Comparison of ENCODE assay signal across 10 mouse cellular contexts in genomic region chr10:122717754-122718415, GRCm38 (mm10). TPM values are rescaled to one million over a fixed set of nuclear protein-coding genes. Genes with fewer than 3 reads are reported as not detected.
DNase-seq lines count a peak whose midpoint lies in the region; ATAC-seq lines count a peak whose summit lies in the region.
"Had no signal": no experiment of that assay in that cellular context is flagged by ENCODE, and none has a peak within 500 bp of the region (broad histone marks: within the 10 kb centered on the region; RNA-seq: fewer than 3 reads in every experiment).

No protein-coding gene starts in this region.

- no peaks in the 10 kb centered on the region for H3K36me3 ChIP-seq in midbrain, embryonic 16.5 days (ENCODE audit: control insufficient read depth, insufficient read depth, low read length)
- no peaks in the 10 kb centered on the region for H3K36me3 ChIP-seq in heart, embryonic 12.5 days
- H3K36me3 ChIP-seq: embryonic facial prominence, embryonic 12.5 days had no signal

- no peak overlapping the region for H3K4me3 ChIP-seq in midbrain, embryonic 16.5 days (ENCODE audit: low read depth, low read length)
- H3K4me3 ChIP-seq in heart, embryonic 12.5 days = no peak overlapping the region
- H3K4me3 ChIP-seq: embryonic facial prominence, embryonic 12.5 days had no signal

- peaks cover 22% of the 10 kb centered on the region for H3K4me1 ChIP-seq in midbrain, embryonic 16.5 days (ENCODE audit: control insufficient read depth, insufficient read depth, low read length)
- peaks cover 21% of the 10 kb centered on the region for H3K4me1 ChIP-seq in heart, embryonic 12.5 days (replicated peaks)

- H3K27ac ChIP-seq in midbrain, embryonic 16.5 days (ENCODE audit: low read length) = no peak overlapping the region
- no peak overlapping the region for H3K27ac ChIP-seq in heart, embryonic 12.5 days (ENCODE audit: poor library complexity, severe bottlenecking)
- H3K27ac ChIP-seq: embryonic facial prominence, embryonic 12.5 days had no signal

- H3K27me3 ChIP-seq in midbrain, embryonic 16.5 days (ENCODE audit: control insufficient read depth, insufficient read depth, low read depth, low read length) = no peaks in the 10 kb centered on the region
- no peaks in the 10 kb centered on the region for H3K27me3 ChIP-seq in heart, embryonic 12.5 days (replicated peaks)
- H3K27me3 ChIP-seq: CH12.LX; embryonic facial prominence, embryonic 12.5 days had no signal

- no peak overlapping the region for H3K4me2 ChIP-seq in midbrain, embryonic 16.5 days (ENCODE audit: low read length)
- H3K4me2 ChIP-seq in heart, embryonic 12.5 days = no peak overlapping the region
- H3K4me2 ChIP-seq: embryonic facial prominence, embryonic 12.5 days had no signal

- H3K9ac ChIP-seq in midbrain, embryonic 16.5 days (ENCODE audit: low read depth, low read length) = no peak overlapping the region
- H3K9ac ChIP-seq in heart, embryonic 12.5 days = no peak overlapping the region
- H3K9ac ChIP-seq: embryonic facial prominence, embryonic 12.5 days had no signal

- WGBS in midbrain, embryonic 16.5 days = 40% methylated on average over 14 of the region's 14 CpGs
- WGBS in heart, embryonic 12.5 days = 70% methylated on average over 14 of the region's 14 CpGs

- H3K9me3 ChIP-seq in midbrain, embryonic 16.5 days (replicated peaks; ENCODE audit: control insufficient read depth, low read length, poor library complexity, severe bottlenecking) = no peaks in the 10 kb centered on the region
- no peaks in the 10 kb centered on the region for H3K9me3 ChIP-seq in heart, embryonic 12.5 days (replicated peaks)
- H3K9me3 ChIP-seq: embryonic facial prominence, embryonic 12.5 days had no signal

- peak; percentile 73 for ATAC-seq in frontal cortex, adult (ENCODE audit: low TSS enrichment)
- peak; percentile 26; the same call in 1 of the 2 replicates for ATAC-seq in midbrain, embryonic 16.5 days
- ATAC-seq in heart, embryonic 12.5 days (ENCODE audit: insufficient number of reproducible peaks, low FRiP score) = no peak

- no peak for DNase-seq in frontal cortex, postnatal 10 days (ENCODE audit: low spot score in 2 of 2)
- peak; percentile 95 for DNase-seq in brain, adult 2 months (ENCODE audit: low read depth, low spot score)
- DNase-seq in frontal cortex, postnatal 36 days (ENCODE audit: low spot score in 2 of 2) = peak; percentile 61 to 76
- no peak for DNase-seq in ovary, postnatal 14 days (ENCODE audit: low spot score)
- DNase-seq in adrenal gland, postnatal 25 days = no peak

RNA-seq across cellular contexts. Expression of gene Ppm1h, which starts 39.3 kb away (rescaled TPM):
- polyA plus RNA-seq in midbrain, embryonic 16.5 days (2015; fragmentation: Nextera tagmentation; extraction: Ambion mirVana) = 23.7 and 25.2 TPM in 2 replicates
- 4.2 and 4.6 TPM in 2 replicates for polyA plus RNA-seq in heart, embryonic 12.5 days (2016; fragmentation: Nextera tagmentation; extraction: Ambion mirVana)
- total RNA-seq in adrenal gland, postnatal 25 days (2021) = 32.2 and 39.7 TPM in 2 replicates

Comparison
In these comparisons a context has a peak if more than half of its experiments do, and no peak if none do; other contexts are left out.
1. DNase-seq: peak in brain, adult 2 months (single experiment) and frontal cortex, postnatal 36 days (2 of 2); none in frontal cortex, postnatal 10 days (0 of 2), ovary, postnatal 14 days (single experiment) and adrenal gland, postnatal 25 days (single experiment).